Mouse (Mus musculus) embryonic fibroblast, embryonic 13.5 days (primary cell): ENCODE data around the gene Otud1.

ENCODE experiments used
- CTCF ChIP-seq: IDR thresholded peaks from 2 replicates; pipeline ENCODE4 v1.5.1; 2011; ENCODE audit warnings: mild to moderate bottlenecking, control low read depth, low read length, moderate library complexity, borderline replicate concordance; ENCODE audit not compliant: insufficient read depth
- POLR2A ChIP-seq: IDR thresholded peaks from 2 replicates; pipeline ENCODE4 v1.6.1; 2011; ENCODE audit warnings: low read depth, mild to moderate bottlenecking, control low read depth, low read length, moderate library complexity

- TF ChIP-seq CTCF (no peak), POLR2A (no peak)
Observed at GRCm38 (mm10) chr2:19627920-19628608, 29.5 kb upstream of the Otud1 start.
